Mouse (Mus musculus) heart, embryonic 16.5 days (tissue): ENCODE measurements around the gene Acaca. TPM values are rescaled to one million over a fixed set of nuclear protein-coding genes. Genes with fewer than 3 reads are reported as not detected.

Experiments used
- ATAC-seq: fragments of 200-750 bp; cut with Nextera tagmentation; replicated peaks from 2 replicates; pipeline ENCODE4 v1.8.0; 2017; ENCODE audit warnings: moderate number of reproducible peaks; ENCODE audit not compliant: insufficient read depth, low FRiP score; ENCODE audit errors: extremely low read depth
- H3K27ac ChIP-seq: fragments of 300-500 bp; sonication (generic); 2 replicates; pipeline ENCODE4 v1.5.1; 2014; ENCODE audit warnings: mild to moderate bottlenecking, low read length, control low read depth, moderate library complexity
- H3K27me3 ChIP-seq: fragments of 300-500 bp; sonication (generic); 2 replicates; pipeline ENCODE4 v1.6.1; 2014; ENCODE audit warnings: low read length, mixed read lengths; ENCODE audit not compliant: control insufficient read depth, insufficient read depth
- H3K36me3 ChIP-seq: fragments of 300-500 bp; sonication (generic); 2 replicates; pipeline ENCODE4 v1.6.1; 2014; ENCODE audit not compliant: control insufficient read depth, insufficient read depth
- H3K4me1 ChIP-seq: fragments of 300-500 bp; sonication (generic); 2 replicates; pipeline ENCODE4 v1.6.1; 2014; ENCODE audit warnings: low read length, mixed read lengths; ENCODE audit not compliant: control insufficient read depth, insufficient read depth
- H3K4me2 ChIP-seq: fragments of 300-500 bp; sonication (generic); 2 replicates; pipeline ENCODE4 v1.6.1; 2014; ENCODE audit warnings: low read depth, mild to moderate bottlenecking, control low read depth, low read length
- H3K4me3 ChIP-seq: fragments of 300-500 bp; sonication (generic); 2 replicates; pipeline ENCODE4 v1.5.1; 2014; ENCODE audit warnings: mild to moderate bottlenecking, control low read depth, low read length
- H3K9ac ChIP-seq: fragments of 300-500 bp; sonication (generic); 2 replicates; pipeline ENCODE4 v1.6.1; 2014; ENCODE audit warnings: low read length, control low read depth
- H3K9me3 ChIP-seq: fragments of 300-500 bp; sonication (generic); replicated peaks from 2 replicates; pipeline ENCODE4 v1.6.1; 2016; ENCODE audit warnings: low read length; ENCODE audit not compliant: control insufficient read depth
- WGBS: fragments of 180-500 bp; shearing (Covaris S2); extraction: QIAGEN DNeasy Blood & Tissue Kit; methylation state at CpG from one replicate; pipeline ENCODE4 v1.1.7; 2014; 5-methylcytosine and 5-hydroxymethylcytosine counted together
- polyA plus RNA-seq: library from polyadenylated mRNA; unstranded; fragments of >200 nt; fragmentation: Nextera tagmentation; extraction: Ambion mirVana; gene quantifications from 2 replicates; pipeline ENCODE4 v1.2.1, GENCODE M21; 2015

Acaca gene
- polyA plus RNA-seq, 1 experiment from 2014 or later, result 5.1 TPM

- WGBS, result 74% methylated on average over 5 of the region's 5 CpGs
- Histone ChIP-seq H3K4me2 (no peak overlapping the region), H3K9ac (no peak overlapping the region), H3K27me3 (no peaks in the 10 kb centered on the region), H3K4me1 (0 out of 2 replicates have a peak, but pooled peaks cover 3% of the 10 kb centered on the region), H3K36me3 (peaks cover 6% of the 10 kb centered on the region), H3K4me3 (no peak overlapping the region), H3K27ac (no peak overlapping the region), H3K9me3 (no peaks in the 10 kb centered on the region)
- ATAC-seq, result no peak
These were observed 147.5 kb downstream of the Acaca start for GRCm38 (mm10) chr11:84276979-84277378.

- Histone ChIP-seq H3K4me1 (peaks cover 10% of the 10 kb centered on the region; the same call in 1 of the 2 replicates), H3K9ac (no peak overlapping the region), H3K4me2 (no peak overlapping the region), H3K36me3 (peaks cover 6% of the 10 kb centered on the region; the same call in 1 of the 2 replicates), H3K27ac (no peak overlapping the region), H3K9me3 (no peaks in the 10 kb centered on the region), H3K4me3 (no peak overlapping the region), H3K27me3 (no peaks in the 10 kb centered on the region)
- 72% methylated on average over 5 of the region's 5 CpGs for WGBS
- no peak for ATAC-seq
These were observed 151.8 kb downstream of the Acaca start for GRCm38 (mm10) chr11:84281280-84281679.

GRCm38 (mm10) chr11:84282944-84283703, 153.7 kb downstream of the Acaca start:
- Histone ChIP-seq H3K4me1 (peaks cover 15% of the 10 kb centered on the region), H3K4me3 (no peak overlapping the region), H3K9ac (no peak overlapping the region), H3K27me3 (no peaks in the 10 kb centered on the region), H3K9me3 (no peaks in the 10 kb centered on the region), H3K36me3 (peaks cover 6% of the 10 kb centered on the region; the same call in 1 of the 2 replicates), H3K4me2 (no peak overlapping the region), H3K27ac (no peak overlapping the region)
- ATAC-seq, result no peak
- 72% methylated on average over 7 of the region's 7 CpGs for WGBS

GRCm38 (mm10) chr11:84290781-84291180, 161.3 kb downstream of the Acaca start:
- H3K27me3 ChIP-seq, result no peaks in the 10 kb centered on the region
- no peak overlapping the region for H3K9ac ChIP-seq
- no peaks in the 10 kb centered on the region for H3K9me3 ChIP-seq
- no peak overlapping the region; the same call in 1 of the 2 replicates for H3K4me2 ChIP-seq
- peak overlapping the region; percentile 48; the same call in 1 of the 2 replicates for H3K27ac ChIP-seq
- 22% methylated on average over 3 of the region's 3 CpGs for WGBS
- no peak for ATAC-seq
- no peaks in the 10 kb centered on the region for H3K36me3 ChIP-seq
- H3K4me1 ChIP-seq, result peaks cover 23% of the 10 kb centered on the region
- no peak overlapping the region for H3K4me3 ChIP-seq

GRCm38 (mm10) chr11:84292532-84292931, 163.1 kb downstream of the Acaca start:
- no peak for ATAC-seq
- Histone ChIP-seq H3K9me3 (no peaks in the 10 kb centered on the region), H3K36me3 (no peaks in the 10 kb centered on the region), H3K4me2 (no peak overlapping the region), H3K27me3 (no peaks in the 10 kb centered on the region), H3K9ac (no peak overlapping the region), H3K4me1 (peaks cover 15% of the 10 kb centered on the region), H3K4me3 (no peak overlapping the region), H3K27ac (no peak overlapping the region)
- WGBS, result 68% methylated on average over 3 of the region's 3 CpGs

- Histone ChIP-seq H3K27me3 (no peaks in the 10 kb centered on the region), H3K4me2 (no peak overlapping the region), H3K36me3 (no peaks in the 10 kb centered on the region), H3K4me3 (no peak overlapping the region), H3K4me1 (peaks cover 15% of the 10 kb centered on the region), H3K9me3 (no peaks in the 10 kb centered on the region), H3K27ac (no peak overlapping the region), H3K9ac (no peak overlapping the region)
- 87% methylated on average over 3 of the region's 3 CpGs for WGBS
- no peak for ATAC-seq
These were observed 163.8 kb downstream of the Acaca start for GRCm38 (mm10) chr11:84293288-84293687.

- Histone ChIP-seq H3K27me3 (no peaks in the 10 kb centered on the region), H3K36me3 (peaks cover 3% of the 10 kb centered on the region; the same call in 1 of the 2 replicates), H3K27ac (no peak overlapping the region), H3K9ac (no peak overlapping the region), H3K4me3 (no peak overlapping the region), H3K4me2 (no peak overlapping the region), H3K4me1 (peaks cover 2% of the 10 kb centered on the region), H3K9me3 (no peaks in the 10 kb centered on the region)
- WGBS, result 84% methylated on average over 2 of the region's 2 CpGs
- ATAC-seq, result no peak
These were observed 166.9 kb downstream of the Acaca start for GRCm38 (mm10) chr11:84296337-84296736.

- Histone ChIP-seq H3K27me3 (no peaks in the 10 kb centered on the region), H3K4me1 (no peaks in the 10 kb centered on the region), H3K36me3 (peaks cover 2% of the 10 kb centered on the region; the same call in 1 of the 2 replicates), H3K27ac (no peak overlapping the region), H3K9me3 (no peaks in the 10 kb centered on the region), H3K4me3 (no peak overlapping the region), H3K9ac (no peak overlapping the region), H3K4me2 (no peak overlapping the region)
- WGBS, result 84% methylated on average over 1 of the region's 1 CpGs
- ATAC-seq, result no peak
These were observed 176.0 kb downstream of the Acaca start for GRCm38 (mm10) chr11:84305474-84305873.

- Histone ChIP-seq H3K9ac (no peak overlapping the region), H3K4me1 (no peaks in the 10 kb centered on the region), H3K4me2 (no peak overlapping the region), H3K9me3 (no peaks in the 10 kb centered on the region), H3K27me3 (no peaks in the 10 kb centered on the region), H3K4me3 (no peak overlapping the region), H3K27ac (no peak overlapping the region), H3K36me3 (no peaks in the 10 kb centered on the region)
- 96% methylated on average over 6 of the region's 6 CpGs for WGBS
- ATAC-seq, result no peak
These were observed 176.8 kb downstream of the Acaca start for GRCm38 (mm10) chr11:84306158-84306742.
